In genomic region chr16:32513948-32514347, GRCm38 (mm10) we compare ENCODE assay signal across 25 mouse cellular contexts. TPM values are rescaled to one million over a fixed set of nuclear protein-coding genes. Genes with fewer than 3 reads are reported as not detected.
DNase-seq lines count a peak whose midpoint lies in the region; ATAC-seq and TF ChIP-seq lines count a peak whose summit lies in the region.
"Had no signal": no experiment of that assay in that cellular context is flagged by ENCODE, and none has a peak within 500 bp of the region (broad histone marks: within the 10 kb centered on the region; RNA-seq: fewer than 3 reads in every experiment).

No protein-coding gene starts in this region.

- H3K4me1 ChIP-seq in E14TG2a.4 (replicated peaks; ENCODE audit: low read depth, low read length) (peaks cover 93% of the 10 kb centered on the region), ES-E14 (ENCODE audit: control insufficient read depth in 2 of 2, insufficient read depth in 2 of 2, low read length in 2 of 2, poor library complexity in 1 of 2) (peaks cover 2 to 35% of the 10 kb centered on the region in 2 experiments; a peak in 3 of 4 replicates)
- peaks cover 99% of the 10 kb centered on the region for H3K4me1 ChIP-seq in liver, embryonic 13.5 days (replicated peaks)

- H3K9ac ChIP-seq in ES-E14 (ENCODE audit: insufficient read depth, low read depth, low read length, poor library complexity, severe bottlenecking) = no peak overlapping the region
- peak overlapping the region; percentile 78; the same call in 1 of the 2 replicates for H3K9ac ChIP-seq in liver, embryonic 13.5 days
- H3K9ac ChIP-seq: limb, embryonic 12.5 days; midbrain, embryonic 13.5 days had no signal

- in situ Hi-C loops in ES-E14 (cut with MboI; ENCODE audit: low sequenced_read_pairs in 2 of 2, unreplicated experiment in 2 of 2) = loop anchor here (5.0 to 10.0 kb wide), 2 partner anchors 91 to 98 kb away; partner anchors contain the start of gene Tfrc (in 1 of the 2)

- no peak overlapping the region for H3K4me2 ChIP-seq in liver, embryonic 13.5 days
- H3K4me2 ChIP-seq: limb, embryonic 12.5 days; midbrain, embryonic 13.5 days had no signal

- no peak overlapping the region for H3K4me3 ChIP-seq in layer of hippocampus, adult 2 months
- peak overlapping the region; percentile 5; the same call in 1 of the 2 replicates for H3K4me3 ChIP-seq in E14TG2a.4 (replicated peaks; ENCODE audit: low read length)
- H3K4me3 ChIP-seq in ES-E14 (ENCODE audit: insufficient read depth in 1 of 2, low read depth in 1 of 2, low read length in 2 of 2, poor library complexity in 1 of 2, severe bottlenecking in 1 of 2) = no peak overlapping the region
- no peak overlapping the region for H3K4me3 ChIP-seq in liver, embryonic 13.5 days (replicated peaks)
- H3K4me3 ChIP-seq: limb, embryonic 12.5 days; midbrain, embryonic 13.5 days; myocyte had no signal

- DNase-seq in layer of hippocampus, adult 2 months (ENCODE audit: low spot score in 2 of 2) = no peak
- no peak for DNase-seq in layer of hippocampus, adult 18-20 months (ENCODE audit: low spot score in 2 of 2)
- DNase-seq in ES-E14 (ENCODE audit: low read depth, low spot score) = no peak
- no peak for DNase-seq in liver, embryonic 13.5 days
- no peak for DNase-seq in thymus, adult 18-20 months
- DNase-seq in adrenal gland, postnatal 10 days = no peak
- DNase-seq: adrenal gland, postnatal 14 days; cerebellum, postnatal 10 days; kidney, adult 8-10 months; kidney, postnatal 14 days; layer of hippocampus, adult 9-11 months had no signal

- H3K36me3 ChIP-seq in E14TG2a.4 (ENCODE audit: insufficient read depth, low read length) (no peaks in the 10 kb centered on the region), ES-E14 (ENCODE audit: control insufficient read depth, insufficient read depth, low read length, poor library complexity, severe bottlenecking) (no peaks in the 10 kb centered on the region)
- no peaks in the 10 kb centered on the region for H3K36me3 ChIP-seq in liver, embryonic 13.5 days
- H3K36me3 ChIP-seq: limb, embryonic 12.5 days; midbrain, embryonic 13.5 days had no signal

- ATAC-seq in liver, embryonic 13.5 days (ENCODE audit: low read depth) = no peak
- ATAC-seq: activated CD4-positive, CD25-positive, alpha-beta regulatory T cell, adult 4 months; midbrain, embryonic 13.5 days; Patski had no signal

- H3K9me3 ChIP-seq in E14TG2a.4 (ENCODE audit: low read length) = peaks cover 21% of the 10 kb centered on the region
- H3K9me3 ChIP-seq in ES-E14 (ENCODE audit: control insufficient read depth, insufficient read depth, low read depth, low read length) = no peaks in the 10 kb centered on the region
- H3K9me3 ChIP-seq in liver, embryonic 13.5 days (replicated peaks) = no peaks in the 10 kb centered on the region
- H3K9me3 ChIP-seq: limb, embryonic 12.5 days; midbrain, embryonic 13.5 days had no signal

- TF ChIP-seq CTCF in layer of hippocampus, adult 2 months (conservative IDR thresholded peaks at IDR 0.05) = no peak
- no peak for TF ChIP-seq CTCF in E14TG2a.4 (conservative IDR thresholded peaks at IDR 0.05; ENCODE audit: low read length)

- 90% methylated on average over 6 of the region's 6 CpGs for WGBS in liver, embryonic 13.5 days (ENCODE audit: insufficient replicate concordance)

- H3K27me3 ChIP-seq in E14TG2a.4 (ENCODE audit: insufficient read depth, low read length) = no peaks in the 10 kb centered on the region
- no peaks in the 10 kb centered on the region for H3K27me3 ChIP-seq in liver, embryonic 13.5 days
- H3K27me3 ChIP-seq: limb, embryonic 12.5 days; midbrain, embryonic 13.5 days; Patski had no signal

- peak overlapping the region; percentile 54; the same call in 1 of the 2 replicates for H3K27ac ChIP-seq in layer of hippocampus, adult 2 months
- peak overlapping the region; percentile 34; the same call in 1 of the 2 replicates for H3K27ac ChIP-seq in ES-E14 (ENCODE audit: insufficient read depth, low read depth, low read length, poor library complexity, severe bottlenecking)
- H3K27ac ChIP-seq in liver, embryonic 13.5 days = peak overlapping the region; percentile 98
- H3K27ac ChIP-seq: midbrain, embryonic 13.5 days had no signal

TF ChIP-seq in ES-E14, 5 proteins besides CTCF, POLR2A, EP300 and RAD21:
- TF ChIP-seq ZC3H11A (IDR thresholded peaks at IDR 0.05; ENCODE audit: borderline replicate concordance, low read depth, low read length) = no peak
- TF ChIP-seq CHD2 (IDR thresholded peaks at IDR 0.05; ENCODE audit: low read depth, low read length) = no peak
- TF ChIP-seq ZNF384 (IDR thresholded peaks at IDR 0.05; ENCODE audit: low read depth, low read length) = no peak
- TF ChIP-seq MAFK (IDR thresholded peaks at IDR 0.05; ENCODE audit: insufficient read depth, low read depth, low read length) = no peak
- no peak for TF ChIP-seq HCFC1 (IDR thresholded peaks at IDR 0.05; ENCODE audit: borderline replicate concordance, insufficient read depth, low read length)

RNA-seq across cellular contexts. Expression of gene Zdhhc19, which starts 17.9 kb away (rescaled TPM):
- total RNA-seq in layer of hippocampus, adult 2 months (2021) = not detected
- total RNA-seq in layer of hippocampus, adult 18-20 months (2021) = not detected
- not detected in 2 replicates for total RNA-seq in ES-E14 (2012; rRNA removed)
- polyA plus RNA-seq in liver, embryonic 13.5 days (2015; fragmentation: Nextera tagmentation; extraction: Ambion mirVana) = not detected in 2 replicates
- total RNA-seq in adrenal gland, postnatal 10 days (2021) = not detected
- total RNA-seq: adrenal gland, postnatal 14 days; gastrocnemius, adult 18-20 months; heart, adult 8-10 months; hematopoietic stem cell, adult 5-6 weeks; neutrophil, adult 5-6 weeks had no signal
- polyA plus RNA-seq: activated CD4-positive, CD25-positive, alpha-beta regulatory T cell, adult 4 months; C2C12; embryonic facial prominence, embryonic 14.5 days; heart, embryonic 16.5 days; limb, embryonic 12.5 days; lung, embryonic 16.5 days; midbrain, embryonic 13.5 days; myocyte; Patski had no signal

RNA-seq across cellular contexts. Expression of gene Slc51a, which starts 26.3 kb away (rescaled TPM):
- not detected for total RNA-seq in layer of hippocampus, adult 2 months (2021)
- total RNA-seq in layer of hippocampus, adult 18-20 months (2021) = not detected
- 0.79 and 1.1 TPM in 2 replicates for total RNA-seq in ES-E14 (2012; rRNA removed)
- 0.65 and 0.71 TPM in 2 replicates for polyA plus RNA-seq in liver, embryonic 13.5 days (2015; fragmentation: Nextera tagmentation; extraction: Ambion mirVana)
- total RNA-seq in adrenal gland, postnatal 10 days (2021) = not detected
- total RNA-seq: adrenal gland, postnatal 14 days; gastrocnemius, adult 18-20 months; neutrophil, adult 5-6 weeks had no signal
- polyA plus RNA-seq: activated CD4-positive, CD25-positive, alpha-beta regulatory T cell, adult 4 months had no signal

Comparison
In these comparisons a context has a peak if more than half of its experiments do, and no peak if none do; other contexts are left out.
1. H3K27ac ChIP-seq: peak in every context shown above with its lines; median percentile 98 in liver, embryonic 13.5 days; 54 in layer of hippocampus, adult 2 months; 34 in ES-E14.